Mouse (Mus musculus) CD4-positive, CD25-positive, alpha-beta regulatory T cell, adult 9 weeks (primary cell): ENCODE results near the gene Lama4. TPM values are rescaled to one million over a fixed set of nuclear protein-coding genes. Genes with fewer than 3 reads are reported as not detected.

Experiments used
- polyA plus RNA-seq: library from polyadenylated mRNA; unstranded; fragments of 100-300 nt; shearing (Covaris generic); gene quantifications from one replicate; pipeline ENCODE4 v1.2.1, GENCODE M21; 2017

The Lama4 gene
- 0.25 TPM for polyA plus RNA-seq

DNA sequence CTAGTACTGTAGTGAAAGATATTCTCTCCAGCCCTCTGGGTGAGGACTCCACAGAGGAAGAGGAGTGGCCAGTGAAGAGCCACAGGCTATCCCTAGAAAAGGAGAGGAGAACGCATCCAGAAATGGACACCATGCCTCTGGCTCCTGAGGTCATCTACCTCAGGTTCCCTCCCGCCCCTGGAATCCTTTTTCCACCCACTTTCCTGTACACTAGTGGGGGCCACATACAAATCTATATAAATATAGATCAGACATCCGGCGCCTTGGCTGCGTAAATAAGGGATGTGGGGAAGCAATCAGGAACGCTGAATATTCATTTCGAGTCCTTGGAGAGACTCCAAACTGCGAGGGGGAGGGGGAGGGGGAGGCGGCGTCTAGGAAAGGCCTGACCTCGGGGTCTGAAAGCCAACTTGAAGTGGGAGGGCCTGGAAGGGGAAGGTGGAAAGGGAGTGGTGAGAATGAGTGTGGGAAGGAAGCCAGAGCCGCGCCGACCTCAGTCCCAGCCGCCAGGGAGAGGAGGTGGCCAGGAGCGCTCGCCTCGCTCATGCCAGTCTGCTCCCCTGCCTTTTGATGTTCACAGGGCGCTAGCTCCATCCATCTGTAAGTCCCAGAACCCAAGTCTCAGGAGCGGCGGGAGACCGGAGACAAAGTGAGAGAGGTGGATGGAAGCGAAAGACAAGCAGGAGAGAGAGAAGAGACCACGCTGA is at the start of gene Lama4:
Lama4 (plus strand) TSS at position 441 of the 707 bp plus-strand sequence.

DNA sequence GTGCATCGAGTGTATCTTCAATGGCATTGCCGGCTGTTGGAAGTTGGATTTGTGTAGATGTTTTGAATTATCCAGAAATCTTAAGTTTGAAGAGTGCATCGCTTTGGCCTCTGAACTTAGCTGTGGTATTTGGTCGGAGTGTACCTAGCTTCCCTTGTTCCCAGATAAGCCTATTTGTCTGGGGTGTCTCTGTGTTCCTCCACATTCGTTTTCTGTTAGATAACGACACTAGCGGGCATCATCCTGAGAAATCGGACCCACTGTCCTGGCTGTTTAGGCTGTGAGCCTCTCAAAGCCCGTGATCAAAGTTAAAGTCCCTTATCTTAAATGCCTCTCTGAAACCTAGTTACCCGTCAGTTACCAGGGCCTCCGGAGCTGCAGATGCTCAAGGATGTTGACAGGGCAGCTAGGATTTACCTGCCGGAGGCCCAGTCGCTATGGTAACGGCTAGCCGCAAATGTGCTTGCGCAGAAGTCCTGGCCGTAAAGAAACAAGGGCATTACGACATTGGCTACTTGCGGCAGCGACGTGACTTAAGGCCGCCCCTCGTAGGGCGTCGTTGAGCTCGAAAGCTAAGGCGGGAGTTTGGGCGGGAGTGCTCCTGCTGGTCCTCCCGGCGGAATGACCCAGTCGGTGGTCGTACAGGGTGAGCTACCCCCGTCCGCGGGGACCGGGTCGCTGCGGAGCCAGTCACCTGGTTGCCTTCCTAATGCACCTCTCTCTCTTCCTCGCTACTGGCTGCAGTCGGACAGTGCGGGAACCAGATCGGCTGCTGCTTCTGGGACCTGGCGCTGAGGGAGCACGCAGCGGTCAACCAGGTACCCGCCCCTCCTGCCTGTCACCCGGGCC is 168.4 kb downstream of the Lama4 start, which contains the start of the genes Fam229b and Tube1:
Fam229b (minus strand) TSS at position 453 of the 849 bp plus-strand sequence.
Tube1 (plus strand) TSS at position 515 of the 849 bp plus-strand sequence.

Other genes with a start within 250 kb of the Lama4 start
- gene Rfpl4b, start 143.7 kb upstream of the Lama4 start, polyA plus RNA-seq = not detected
- gene Fam229b, start 168.4 kb downstream of the Lama4 start, polyA plus RNA-seq = 1.3 TPM
- 7.4 TPM for gene Tube1, start 168.5 kb downstream of the Lama4 start, polyA plus RNA-seq
- not detected for gene Ccn6, start 198.3 kb downstream of the Lama4 start, polyA plus RNA-seq